Mouse (Mus musculus): Measurements from ENCODE around the gene A630001G21Rik. TPM values are rescaled to one million over a fixed set of nuclear protein-coding genes. Genes with fewer than 3 reads are reported as not detected.

The A630001G21Rik gene
- polyA plus RNA-seq, 2 experiments from 2014 or later: 36.4 to 40.2 TPM

Other genes starting within 250 kb of the A630001G21Rik start
- gene G530012D18Rik, start 203.0 kb downstream of the A630001G21Rik start, polyA plus RNA-seq (2017; shearing (Covaris generic)): not detected
- gene Sp110, start 179.8 kb downstream of the A630001G21Rik start, polyA plus RNA-seq (2017; shearing (Covaris generic)): 100 to 1,000 TPM; 278 to 316 TPM
- gene Sp140, start 178.3 kb downstream of the A630001G21Rik start, polyA plus RNA-seq (2017; shearing (Covaris generic)): 10 to 100 TPM; 74.8 to 82.4 TPM
- 1,000 to 10,000 TPM in 1 of 2 experiments, 100 to 1,000 TPM in 1; 907 to 1,062 TPM for gene Sp100, start 128.7 kb downstream of the A630001G21Rik start, polyA plus RNA-seq (2017; shearing (Covaris generic))
- 10 to 100 TPM; 45.1 to 58.3 TPM for gene Cab39, start 14.8 kb upstream of the A630001G21Rik start, polyA plus RNA-seq (2017; shearing (Covaris generic))
- 100 to 1,000 TPM in 1 of 2 experiments, 10 to 100 TPM in 1; 75.8 to 126 TPM for gene Itm2c, start 115.6 kb upstream of the A630001G21Rik start, polyA plus RNA-seq (2017; shearing (Covaris generic))
- 1 to 10 TPM in 1 of 2 experiments, under 1 TPM in 1; 0.51 to 1.5 TPM for gene 4933407L21Rik, start 149.8 kb upstream of the A630001G21Rik start, polyA plus RNA-seq (2017; shearing (Covaris generic))
- 1 to 10 TPM; 1.9 to 6.8 TPM for gene Gpr55, start 182.4 kb upstream of the A630001G21Rik start, polyA plus RNA-seq (2017; shearing (Covaris generic))
- under 1 TPM in 1 of 2 experiments, not detected in 1; 0.49 TPM for gene Spata3, start 238.2 kb upstream of the A630001G21Rik start, polyA plus RNA-seq (2017; shearing (Covaris generic))